Mouse (Mus musculus) naive thymus-derived CD4-positive, alpha-beta T cell, adult 2 months (primary cell): Measurements from ENCODE around the gene Zbtb5.
"Not testable (repeated sequence)": the region's sequence is repeated elsewhere in the genome, so short reads cannot be mapped to it uniquely, and the experiment has no call there.

Experiments used
- DNase-seq: peaks from one replicate; pipeline ENCODE4 v3.0.0-alpha.2; 2011; ENCODE audit warnings: low read depth

Gene Zbtb5

DNA sequence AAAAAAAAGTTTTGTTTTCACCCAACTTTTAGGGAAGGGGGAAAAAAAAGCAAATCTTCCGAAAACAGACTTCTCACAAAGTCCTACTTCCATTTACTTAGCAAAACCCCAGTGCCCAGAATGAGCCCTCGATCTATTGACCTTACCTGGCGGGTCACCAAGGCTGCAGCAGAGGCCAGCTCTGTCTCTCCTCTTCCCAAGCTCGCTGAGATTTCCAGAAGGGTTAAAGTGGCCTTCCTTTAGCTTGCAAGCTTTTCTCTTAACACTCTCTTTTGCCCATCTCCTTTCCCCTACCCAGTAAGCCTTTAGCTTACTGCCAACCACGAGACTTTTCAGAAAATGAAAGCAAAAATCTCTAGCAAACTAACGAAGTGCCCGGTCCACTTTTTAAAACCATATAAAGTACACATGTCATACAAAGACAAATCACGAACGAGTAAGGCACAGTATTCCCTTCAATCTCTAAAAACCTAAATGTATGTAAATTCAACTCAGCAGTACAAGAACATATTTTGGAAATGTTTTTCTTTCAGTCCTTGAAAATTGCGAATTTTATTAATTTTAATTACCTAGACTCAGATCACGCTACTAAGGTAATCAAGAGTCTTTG lies 1.3 kb downstream of the Zbtb5 start:
- DNase-seq, result peak; percentile 22

DNA sequence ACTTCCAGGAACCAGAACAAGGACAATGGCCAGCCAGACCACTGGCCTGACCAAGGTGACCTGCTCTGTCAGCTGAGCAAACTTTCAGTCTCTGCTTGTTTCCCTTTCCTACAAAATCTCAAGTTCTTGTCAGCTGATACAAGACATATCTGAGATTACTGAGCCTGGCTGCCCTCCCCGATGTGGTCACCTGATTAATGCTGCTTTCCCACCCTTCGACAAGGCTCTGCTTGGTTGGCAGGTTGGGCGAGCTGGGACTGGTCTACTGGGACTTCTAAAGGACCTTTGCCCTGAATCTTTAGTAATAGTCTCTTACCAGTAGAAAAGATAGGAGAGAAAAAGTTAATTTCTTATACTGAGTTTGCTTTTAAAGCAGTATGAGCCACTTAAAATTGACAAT lies 6.8 kb downstream of the Zbtb5 start:
- no peak for DNase-seq

DNA sequence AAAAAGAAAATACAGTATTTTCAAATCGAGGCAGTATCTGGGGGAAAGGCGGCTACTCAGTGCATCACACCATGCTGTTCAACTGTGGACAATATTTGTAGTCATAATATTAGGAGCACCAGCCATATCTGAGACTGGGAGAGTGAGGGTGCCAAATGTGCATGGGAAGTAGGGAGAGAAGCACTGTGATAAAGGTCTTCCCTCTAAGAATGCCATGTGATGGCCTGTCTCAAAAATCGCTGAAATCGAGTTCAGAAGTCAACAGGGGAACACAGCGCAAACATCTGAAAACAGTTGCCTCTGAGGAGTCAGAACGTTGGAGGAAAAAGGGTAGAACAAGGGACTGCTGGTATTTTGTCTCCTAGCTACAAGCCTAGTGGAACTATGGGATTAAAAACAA lies 12.2 kb downstream of the Zbtb5 start:
- no peak for DNase-seq

DNA sequence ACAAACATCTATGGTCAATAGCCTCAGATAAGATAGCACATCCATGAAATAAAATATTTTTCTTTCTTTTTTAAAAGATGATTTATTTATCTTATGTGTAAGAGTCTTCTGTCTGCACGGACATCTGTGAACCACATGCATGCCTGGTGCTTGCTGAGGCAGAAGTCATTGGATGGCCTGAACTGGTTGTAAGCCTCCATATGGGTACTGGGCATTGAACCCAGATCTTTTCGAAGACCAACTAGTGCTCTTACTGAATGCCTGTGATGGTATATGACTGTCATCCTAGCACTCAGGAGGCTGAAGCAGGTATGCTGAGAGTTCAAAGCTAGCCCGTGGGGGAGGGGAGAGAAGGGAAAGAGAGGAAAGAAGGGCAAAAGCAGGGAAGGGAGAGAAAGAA lies 14.1 kb downstream of the Zbtb5 start:
- no peak for DNase-seq

DNA sequence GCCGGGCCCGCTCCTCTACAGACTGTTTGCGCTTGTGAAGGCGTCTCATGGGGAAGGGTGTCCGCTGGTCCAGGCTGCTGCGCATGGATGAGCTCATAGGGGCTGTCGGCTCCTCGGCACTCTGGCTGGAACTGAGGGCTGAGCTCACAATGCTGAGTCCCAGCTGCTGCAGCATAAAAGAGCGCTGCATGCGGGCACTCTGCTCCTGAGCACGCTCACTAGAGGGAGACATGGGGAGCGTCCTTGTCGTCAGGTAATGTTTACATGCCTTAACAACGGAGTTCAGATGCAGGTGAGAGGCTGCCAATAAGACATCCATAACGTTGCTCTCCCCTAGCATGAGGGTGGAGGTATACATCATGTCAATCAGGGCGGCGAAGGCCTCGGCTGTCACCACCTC lies 17.4 kb downstream of the Zbtb5 start:
- DNase-seq, result no peak

DNA sequence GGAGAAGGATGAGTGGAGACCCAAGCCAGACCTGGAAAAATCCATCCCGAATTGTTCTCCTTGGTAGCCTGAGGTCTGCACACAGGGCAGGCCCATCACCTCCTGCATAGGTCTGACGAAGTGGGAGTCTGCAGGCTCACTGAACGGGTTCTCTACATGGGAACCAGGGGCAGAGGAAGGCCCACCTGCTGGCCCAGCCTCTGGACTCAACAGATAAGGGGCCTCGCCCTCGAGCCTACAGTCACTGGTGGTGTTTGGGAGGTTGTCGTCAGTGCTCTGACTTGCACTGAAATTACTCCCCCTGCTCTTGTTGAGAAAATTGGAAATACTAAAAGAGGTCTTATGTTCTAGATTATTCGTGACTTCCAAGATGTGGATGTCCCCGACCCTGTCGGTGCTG lies 18.4 kb downstream of the Zbtb5 start:
- no peak for DNase-seq

DNA sequence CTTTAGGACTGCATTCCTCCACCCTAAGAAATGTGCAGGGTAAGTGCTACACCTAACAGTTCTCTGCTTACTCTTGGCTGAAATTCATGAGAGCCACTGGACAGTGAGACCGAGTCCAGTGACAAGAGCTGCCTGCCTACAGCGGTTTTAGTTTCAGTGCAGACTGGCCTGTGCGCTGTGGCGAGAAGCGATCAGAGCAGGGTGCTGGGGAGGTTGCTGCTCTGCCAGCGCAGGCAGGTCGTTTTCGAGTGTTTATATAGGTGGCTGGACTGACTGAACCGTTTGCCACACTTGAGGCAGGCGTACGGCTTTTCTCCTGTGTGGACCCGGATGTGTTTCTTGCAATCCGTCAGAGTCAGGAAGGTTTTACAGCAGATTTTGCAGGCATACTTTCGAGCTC lies 19.0 kb downstream of the Zbtb5 start:
- DNase-seq, result not testable (repeated sequence)

DNA sequence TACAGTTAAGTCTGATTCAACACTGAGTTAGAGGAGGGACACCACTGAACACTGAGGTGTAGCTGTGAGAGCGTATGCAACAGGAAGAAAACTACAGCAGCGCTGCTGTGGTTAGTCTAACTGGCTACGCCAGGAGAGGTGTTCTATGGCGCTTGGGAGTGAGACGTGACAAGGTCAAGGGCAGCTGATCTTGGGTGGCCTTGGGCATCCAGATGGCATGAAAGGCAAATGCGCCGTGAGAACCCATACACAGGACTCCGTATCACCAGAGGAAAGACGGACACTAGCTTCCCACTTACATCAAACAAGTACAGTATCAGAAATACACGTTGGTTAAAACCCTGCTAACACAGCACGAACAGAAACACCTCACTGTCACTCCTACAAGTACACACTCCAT lies 19.9 kb downstream of the Zbtb5 start:
- not testable (repeated sequence) for DNase-seq

DNA sequence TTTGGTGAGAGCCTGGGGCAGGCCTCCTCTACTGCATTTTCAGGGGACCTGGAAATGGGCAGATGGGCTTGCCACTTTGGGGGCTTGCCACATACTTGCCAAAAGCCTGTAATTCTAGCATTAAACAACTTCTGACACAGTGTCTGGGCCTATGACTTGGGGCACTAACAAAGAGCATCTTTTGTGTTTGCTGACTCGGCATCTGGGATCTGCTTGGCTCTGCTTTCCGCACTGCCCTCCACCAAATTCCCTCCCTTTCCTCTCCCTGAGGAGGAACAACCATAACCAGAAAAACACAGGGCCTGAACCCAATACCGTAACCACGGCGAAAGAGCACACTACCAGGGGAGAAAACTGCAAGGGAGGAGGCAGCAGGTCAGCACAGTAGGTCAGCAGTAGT lies 21.7 kb downstream of the Zbtb5 start:
- DNase-seq, result no peak

DNA sequence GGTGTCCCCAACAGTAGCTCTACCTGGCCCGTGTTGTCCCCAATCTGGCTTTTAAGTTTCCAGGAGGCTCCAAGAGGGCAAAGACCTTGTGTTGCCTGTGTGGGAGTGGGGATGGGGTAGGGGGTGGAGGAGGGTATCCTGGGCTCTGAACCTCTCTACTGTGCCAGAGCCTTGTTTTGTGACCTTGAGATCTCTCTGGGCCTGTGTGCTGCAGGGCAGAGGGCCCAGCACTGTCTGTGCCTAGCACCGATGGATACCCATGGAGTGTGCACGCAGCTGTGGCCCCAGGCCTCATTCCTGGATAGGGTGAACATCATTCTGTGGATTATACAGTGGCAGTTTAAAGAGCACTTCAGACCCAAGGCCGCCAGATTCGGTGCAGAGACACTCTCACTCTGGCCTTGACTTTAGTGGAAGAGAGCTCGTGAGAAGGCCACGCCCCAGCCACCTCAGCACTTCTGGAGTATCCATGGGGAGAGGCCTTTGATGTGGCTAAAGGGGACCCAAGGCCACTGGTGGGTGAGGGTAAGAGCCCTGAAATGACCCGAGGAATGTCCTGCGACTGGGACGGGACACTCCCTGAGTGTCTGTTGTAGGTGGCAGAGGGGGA lies 29.0 kb downstream of the Zbtb5 start:
- DNase-seq, result no peak

DNA sequence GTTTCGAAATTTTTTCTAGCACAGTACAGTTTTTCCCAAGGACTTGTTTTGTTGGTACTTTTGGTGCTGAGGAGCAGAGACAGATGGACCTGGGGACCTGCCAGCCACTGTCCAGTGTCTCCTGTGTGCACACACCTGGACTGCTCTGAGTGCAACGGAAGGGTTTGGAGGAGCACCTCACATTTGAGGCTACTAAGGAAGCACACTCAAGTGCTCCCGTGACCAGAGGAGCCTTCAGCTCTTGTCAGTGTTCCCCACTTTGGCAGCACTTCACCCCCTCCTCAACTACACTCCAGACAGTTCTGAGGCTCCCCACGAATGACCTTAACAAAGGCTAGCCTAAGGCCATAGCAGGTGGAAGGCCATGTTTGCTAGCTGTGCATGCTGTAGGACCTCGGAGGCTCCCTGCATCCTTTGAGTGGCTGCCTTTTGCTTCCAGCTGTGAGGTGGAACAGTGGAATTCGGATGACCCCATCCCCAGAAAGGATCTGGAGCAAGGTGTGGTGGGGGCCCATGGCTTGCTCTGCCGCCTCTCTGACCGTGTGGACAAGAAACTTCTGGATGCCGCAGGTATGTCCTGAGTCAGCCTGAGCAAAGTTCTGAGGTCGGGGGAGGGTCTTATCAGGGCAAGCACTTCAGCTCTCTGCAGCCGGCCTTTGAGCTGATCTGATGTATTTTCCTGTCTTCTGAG lies 29.6 kb downstream of the Zbtb5 start:
- peak; percentile 6 for DNase-seq

DNA sequence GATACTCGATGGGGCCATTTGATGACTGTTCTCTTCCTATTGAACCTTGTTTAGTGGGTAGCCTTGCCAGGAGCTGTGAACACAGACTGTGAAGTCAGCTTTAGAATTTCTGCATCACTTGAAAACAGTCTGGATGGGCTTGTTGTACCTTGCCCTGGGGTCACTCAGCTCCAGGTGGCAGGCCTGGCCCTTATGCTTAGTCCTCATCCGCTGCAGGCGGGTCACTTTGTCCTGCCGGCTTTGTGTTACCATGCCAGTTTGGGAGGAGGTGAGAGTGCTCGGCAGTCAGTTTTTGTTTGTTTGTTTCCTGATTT lies 30.3 kb downstream of the Zbtb5 start:
- no peak for DNase-seq

DNA sequence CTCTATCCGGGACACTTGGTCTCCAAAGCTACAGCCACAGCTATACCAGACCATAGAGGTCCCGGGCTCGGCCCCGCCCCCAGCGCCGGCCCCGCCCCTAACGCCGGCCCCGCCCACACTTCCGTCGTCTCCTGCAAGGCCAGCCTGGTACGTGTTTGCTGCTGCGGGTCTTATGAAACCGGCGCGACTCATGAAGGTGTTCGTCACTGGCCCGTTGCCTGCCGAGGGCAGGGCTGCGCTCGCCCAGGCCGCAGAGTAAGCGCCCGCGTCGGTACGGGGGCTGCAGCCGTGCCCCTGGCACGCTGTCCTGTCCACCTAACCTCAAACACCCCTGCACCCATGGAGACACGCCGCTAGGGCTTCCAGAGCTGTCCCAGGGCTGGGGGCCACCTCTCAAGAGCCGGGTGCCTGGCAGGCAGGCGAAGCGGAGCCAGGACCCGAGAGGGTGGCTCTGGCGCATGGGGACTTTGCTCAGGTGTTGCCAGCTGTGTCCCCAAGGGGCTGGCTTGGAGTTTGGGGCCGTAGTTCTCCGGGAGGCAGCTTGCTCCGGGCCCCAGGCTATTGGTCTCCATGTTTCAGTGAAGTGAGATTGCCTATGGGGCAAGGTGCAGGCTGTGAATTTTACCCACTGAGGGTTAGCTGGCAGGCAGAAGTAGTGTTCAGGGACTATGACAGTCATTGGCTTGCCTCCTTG lies 30.8 kb downstream of the Zbtb5 start, which contains the start of gene Grhpr:
Gene Grhpr (plus strand): TSS at position 116 of the 694 bp plus-strand sequence.
- peak; percentile 92 for DNase-seq

DNA sequence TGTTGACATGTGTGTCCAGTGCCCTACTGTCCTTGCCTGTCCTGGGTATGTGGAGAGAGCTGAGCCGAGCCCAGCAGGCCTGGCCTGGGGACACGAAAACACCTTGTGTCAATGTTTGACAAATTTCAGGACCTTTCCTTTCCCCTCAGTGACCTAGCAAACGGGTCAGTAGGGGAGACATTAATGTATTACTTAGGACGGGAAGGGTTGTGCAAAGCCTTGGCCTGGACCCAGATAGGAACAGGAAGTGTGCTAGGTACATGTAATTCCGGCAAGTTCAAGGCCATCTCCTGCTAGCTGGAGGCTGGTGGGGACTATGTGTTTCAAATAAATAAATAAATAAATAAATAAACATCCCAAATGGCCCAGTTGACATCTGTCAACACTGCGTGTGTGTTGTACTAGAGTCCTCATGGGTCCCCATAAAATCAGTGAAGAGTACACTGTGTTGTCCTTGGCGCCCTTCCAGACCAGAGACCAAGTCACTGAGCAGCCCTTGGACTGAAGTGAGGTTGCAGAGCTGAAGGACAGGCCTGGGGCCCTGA lies 32.3 kb downstream of the Zbtb5 start:
- peak; percentile 8 for DNase-seq

DNA sequence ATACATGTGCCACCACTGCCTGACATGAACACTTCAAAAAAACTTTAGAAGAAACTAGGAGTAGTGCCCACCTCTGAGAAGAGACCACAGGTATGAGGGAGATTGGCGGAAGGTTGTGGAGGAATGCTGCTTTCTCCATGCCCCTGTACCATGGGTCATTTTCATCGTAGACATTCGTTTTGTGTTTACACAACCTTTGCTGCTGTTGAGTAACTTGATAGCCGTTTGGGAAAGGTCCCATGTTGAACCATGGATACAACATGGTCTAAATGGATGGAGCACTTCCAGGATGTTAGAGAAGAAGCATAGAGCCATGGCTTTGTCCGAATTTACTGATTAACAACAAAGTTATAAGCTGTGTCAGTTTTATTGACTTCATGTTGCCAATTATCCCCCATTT lies 34.0 kb downstream of the Zbtb5 start:
- no peak for DNase-seq

DNA sequence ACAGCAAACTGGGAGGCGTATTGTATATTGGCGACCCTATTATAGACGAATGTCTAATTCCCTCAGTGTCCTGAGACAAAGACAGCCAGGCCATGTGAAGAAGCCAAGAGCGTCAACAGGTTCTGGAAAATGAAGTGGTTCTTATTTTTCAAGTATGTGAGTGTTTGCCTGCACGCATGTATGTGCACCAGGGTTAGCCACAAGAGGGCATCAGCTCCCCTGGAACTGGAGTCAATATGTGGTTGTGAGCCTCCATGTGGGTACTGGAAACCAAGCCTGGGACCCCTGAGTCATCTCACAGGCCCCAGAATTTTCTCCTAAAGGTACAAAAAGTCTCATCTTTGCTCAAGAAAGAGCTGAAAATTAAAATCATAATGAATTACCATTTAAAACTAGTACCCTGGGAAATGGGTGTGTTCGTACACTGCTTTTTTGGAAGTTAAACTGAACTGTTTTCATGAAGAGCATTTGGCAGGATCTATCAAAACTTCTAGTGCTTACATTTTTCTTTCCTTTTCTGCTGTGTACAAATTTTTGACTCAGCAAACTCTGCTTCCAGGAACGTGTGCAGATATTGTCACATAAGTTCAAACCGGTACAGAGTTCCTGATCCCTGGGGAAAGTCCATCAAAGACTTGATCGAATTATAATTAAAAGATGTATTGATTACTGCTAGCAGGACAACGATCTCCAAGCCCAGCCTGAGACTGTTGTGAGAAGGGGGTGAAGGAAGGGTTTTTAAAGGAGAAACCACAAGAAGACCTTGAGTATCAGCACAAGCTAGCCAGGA lies 35.1 kb downstream of the Zbtb5 start:
- DNase-seq, result no peak

DNA sequence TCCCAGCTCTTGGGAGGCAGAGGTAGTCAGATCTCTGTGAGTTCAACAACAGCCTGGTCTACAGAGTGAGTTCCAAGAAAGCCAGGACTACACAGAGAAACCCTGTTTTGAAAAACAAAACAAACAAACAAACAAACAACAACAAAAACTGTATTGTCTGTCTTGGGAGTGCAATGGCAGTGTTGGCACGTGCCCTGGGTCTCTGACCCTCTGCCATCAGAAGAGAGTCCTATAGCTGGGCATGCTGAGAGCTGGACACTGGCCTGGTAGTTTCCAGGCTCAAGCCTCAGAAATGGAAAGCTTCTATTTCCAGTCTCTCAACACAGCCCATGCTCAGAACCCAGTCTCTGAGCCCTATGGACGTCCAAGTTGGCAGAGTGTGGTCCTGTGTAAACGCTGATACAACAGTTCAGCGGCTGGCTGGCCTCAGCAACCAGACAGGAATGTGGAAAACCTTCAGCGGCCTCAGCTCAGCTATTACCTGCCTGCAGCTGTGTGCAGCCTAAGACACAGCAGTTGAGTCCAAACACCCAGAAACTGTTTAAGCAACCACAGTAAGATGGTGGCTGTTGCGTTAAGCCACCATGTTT lies 36.1 kb downstream of the Zbtb5 start:
- DNase-seq, result no peak

DNA sequence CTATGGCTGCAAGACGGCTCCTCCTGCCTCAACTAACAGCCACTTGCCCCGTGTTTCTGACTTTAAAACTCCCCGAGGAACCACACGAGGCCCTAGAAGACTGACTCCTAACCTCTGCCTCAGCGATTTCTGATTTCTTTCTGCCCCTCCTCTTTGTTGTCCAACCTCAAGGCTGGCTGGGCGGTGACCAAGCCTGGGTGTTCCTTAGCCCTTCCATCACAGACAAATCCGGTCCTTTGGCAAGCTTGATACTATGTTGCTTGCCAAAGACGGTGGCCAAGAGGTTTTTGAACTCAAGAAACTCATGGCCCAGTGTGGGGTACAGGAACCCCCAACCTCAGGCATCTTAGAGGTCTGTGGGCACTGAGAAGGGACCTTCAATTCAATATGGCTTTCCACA lies 37.9 kb downstream of the Zbtb5 start:
- no peak for DNase-seq

DNA sequence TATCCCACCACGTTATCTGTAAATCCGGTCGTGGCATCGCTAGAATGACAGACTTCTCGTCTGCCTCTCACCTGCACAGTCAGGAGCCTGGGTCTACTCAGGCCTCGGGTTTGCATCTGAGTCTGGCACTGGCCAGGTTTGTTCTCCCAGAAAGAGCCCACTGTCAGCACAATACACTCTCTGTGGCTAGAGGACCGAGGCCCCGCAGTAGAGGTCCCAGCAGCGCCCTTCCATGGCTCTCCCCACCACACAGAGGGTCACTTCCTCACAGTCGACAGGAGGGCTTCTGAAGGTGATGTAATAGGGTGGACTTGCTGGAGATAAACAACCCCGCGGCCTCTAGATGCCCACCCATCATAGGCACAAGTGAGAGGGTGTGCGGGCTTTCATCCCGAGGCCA lies 38.3 kb downstream of the Zbtb5 start:
- no peak for DNase-seq

DNA sequence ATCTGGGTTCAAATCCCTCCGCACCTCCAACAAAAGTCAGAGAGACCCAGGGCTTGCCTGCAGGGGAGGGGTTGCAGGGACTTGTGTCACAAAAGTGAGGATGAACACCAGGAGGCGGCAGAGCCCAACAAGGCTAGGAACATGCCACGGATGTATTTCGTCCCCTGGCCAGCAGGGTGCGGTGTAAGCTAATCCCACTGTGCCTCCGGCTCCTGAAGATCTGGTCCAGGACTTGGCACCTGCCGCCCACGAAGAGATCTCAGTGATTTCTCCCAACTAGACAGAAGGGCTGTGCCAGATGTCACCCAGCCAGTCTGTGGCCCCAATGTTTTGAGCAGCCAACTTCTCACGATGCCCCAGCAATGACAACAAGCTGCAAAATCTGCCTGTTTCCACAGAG lies 38.8 kb downstream of the Zbtb5 start:
- DNase-seq, result peak; percentile 95

DNA sequence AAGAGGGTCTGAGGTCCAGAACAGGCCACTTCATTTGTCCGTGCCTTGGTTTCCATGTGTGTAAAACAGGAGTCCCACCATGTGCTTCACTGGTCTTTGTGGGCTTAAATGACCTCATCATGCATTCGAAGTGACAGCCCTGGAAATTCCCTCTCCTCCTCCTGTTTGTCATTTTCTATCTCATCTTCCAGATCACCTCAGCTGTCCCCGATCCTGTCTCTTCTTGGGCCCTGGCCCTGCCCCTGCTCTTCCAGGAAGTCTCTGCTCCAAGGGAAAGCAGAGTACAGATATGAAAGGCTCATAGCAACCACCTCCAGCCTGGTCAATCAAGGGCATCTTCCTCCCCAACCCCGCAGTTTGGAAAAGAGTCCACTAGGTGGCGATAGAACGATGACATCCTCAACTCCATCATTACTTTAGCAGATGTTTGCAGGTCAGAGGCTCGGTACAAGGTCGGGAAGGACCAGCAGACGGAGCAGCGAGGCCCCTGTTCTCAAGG lies 41.6 kb downstream of the Zbtb5 start:
- DNase-seq, result peak; percentile 76

DNA sequence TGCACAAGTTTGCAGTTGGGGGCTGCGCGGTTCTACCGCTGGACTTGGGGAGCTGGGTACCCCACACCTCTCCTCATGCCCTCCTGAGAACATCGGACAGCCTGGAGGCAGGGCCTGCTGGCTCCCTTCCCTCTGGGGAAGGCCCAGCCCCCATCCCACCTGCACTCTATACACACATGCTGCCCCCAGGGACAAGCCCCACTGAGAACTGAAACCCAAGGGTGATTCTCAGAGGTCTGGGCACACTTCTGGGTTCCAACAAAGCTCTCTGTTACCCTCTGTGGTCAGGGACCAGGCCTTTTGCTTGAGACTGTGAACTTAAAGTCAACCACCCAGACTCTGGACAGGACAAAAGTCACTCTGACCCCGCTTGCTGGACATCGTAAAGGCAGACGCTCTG lies 42.2 kb downstream of the Zbtb5 start:
- DNase-seq, result no peak
